Mouse (Mus musculus): ENCODE measurements at regions not wholly inside any gene's neighbourhood (a gene's known extent, or its start where the extent isn't known, plus 50 kb on each side); places are given as distances from the start of the nearest gene placed in this dataset.

DNA sequence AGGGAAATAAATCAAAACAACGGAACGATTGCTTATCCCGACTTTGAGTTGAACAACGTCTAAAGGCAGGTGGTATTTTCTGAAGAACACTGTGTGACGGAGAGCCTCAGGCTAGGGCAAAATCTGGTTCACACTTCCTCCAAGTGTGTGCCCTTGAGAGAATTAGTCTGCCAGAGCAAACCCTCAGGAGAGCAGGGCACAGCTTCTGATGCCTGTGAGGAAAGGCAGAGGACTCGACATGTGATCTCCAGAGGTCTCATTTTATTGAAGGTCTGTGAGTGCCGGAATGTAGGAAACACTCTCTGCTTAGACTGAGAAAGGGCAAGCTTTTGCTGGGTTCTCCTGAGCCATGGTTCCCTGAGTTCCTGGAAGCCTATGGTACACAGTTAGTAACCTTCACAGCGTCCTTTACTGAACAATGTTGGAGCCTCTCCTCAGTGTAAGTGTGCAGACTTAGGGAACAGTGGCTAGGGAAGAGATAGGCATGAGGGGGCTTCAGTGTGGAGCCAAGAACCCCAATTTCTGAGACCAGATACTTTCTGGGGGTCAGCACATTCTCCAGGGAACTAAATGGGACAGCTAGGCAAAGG is 77.1 kb downstream of the Cd24a start:
- H3K9ac ChIP-seq (replicated peaks; ENCODE audit: low read depth, low read length): no peak overlapping the region
- no peak overlapping the region for H3K27ac ChIP-seq (ENCODE audit: low read length)

DNA sequence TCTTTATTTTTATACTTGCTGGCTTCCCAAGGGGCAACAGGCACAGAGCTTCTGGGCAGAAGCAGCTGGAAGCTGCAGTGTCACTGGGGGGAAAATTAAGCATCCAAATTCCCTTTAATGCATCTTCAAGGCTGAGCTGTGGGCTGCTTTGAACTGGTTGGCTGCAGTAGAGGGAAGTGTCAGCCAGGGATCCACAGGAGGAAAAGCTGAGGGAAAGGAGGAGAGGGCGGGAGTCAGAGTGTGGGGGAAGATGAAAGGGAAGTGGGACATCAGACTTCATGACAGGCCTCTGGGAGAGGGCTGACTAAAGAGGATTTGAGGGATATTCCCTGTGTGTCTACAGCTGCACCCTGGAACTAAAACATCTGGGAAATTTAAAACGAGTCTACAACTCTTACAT is 77.6 kb downstream of the Cd24a start:
- WGBS: 68% methylated on average over 2 of the region's 2 CpGs
- Histone ChIP-seq H3K9ac (replicated peaks; ENCODE audit: low read depth, low read length) (no peak overlapping the region), H3K36me3 (ENCODE audit: control insufficient read depth, insufficient read depth) (no peaks in the 10 kb centered on the region), H3K27me3 (replicated peaks; ENCODE audit: control insufficient read depth, insufficient read depth, low read length) (no peaks in the 10 kb centered on the region), H3K4me3 (replicated peaks; ENCODE audit: low read length) (no peak overlapping the region), H3K27ac (ENCODE audit: low read length) (no peak overlapping the region), H3K9me3 (ENCODE audit: control insufficient read depth, low read length) (no peaks in the 10 kb centered on the region), H3K4me2 (ENCODE audit: low read length) (no peak overlapping the region), H3K4me1 (replicated peaks; ENCODE audit: control insufficient read depth, insufficient read depth, low read length) (no peaks in the 10 kb centered on the region)
- no peak for ATAC-seq

More for the DNA sequence above, 77.1 kb downstream of the Cd24a start:
- Histone ChIP-seq H3K36me3 (ENCODE audit: control insufficient read depth, insufficient read depth) (no peaks in the 10 kb centered on the region), H3K4me1 (replicated peaks; ENCODE audit: control insufficient read depth, insufficient read depth, low read length) (no peaks in the 10 kb centered on the region), H3K4me3 (replicated peaks; ENCODE audit: low read length) (no peak overlapping the region), H3K27me3 (replicated peaks; ENCODE audit: control insufficient read depth, insufficient read depth, low read length) (no peaks in the 10 kb centered on the region), H3K9me3 (ENCODE audit: control insufficient read depth, low read length) (no peaks in the 10 kb centered on the region), H3K4me2 (ENCODE audit: low read length) (no peak overlapping the region)
- ATAC-seq: no peak
- 79% methylated on average over 8 of the region's 8 CpGs for WGBS

GRCm38 (mm10) chr10:43656207-43656606 is 78.1 kb downstream of the Cd24a start:
- Histone ChIP-seq H3K27ac (ENCODE audit: low read length) (no peak overlapping the region), H3K4me3 (replicated peaks; ENCODE audit: low read length) (no peak overlapping the region), H3K4me2 (ENCODE audit: low read length) (no peak overlapping the region), H3K4me1 (replicated peaks; ENCODE audit: control insufficient read depth, insufficient read depth, low read length) (no peaks in the 10 kb centered on the region), H3K9ac (replicated peaks; ENCODE audit: low read depth, low read length) (no peak overlapping the region), H3K27me3 (replicated peaks; ENCODE audit: control insufficient read depth, insufficient read depth, low read length) (no peaks in the 10 kb centered on the region), H3K9me3 (ENCODE audit: control insufficient read depth, low read length) (no peaks in the 10 kb centered on the region), H3K36me3 (ENCODE audit: control insufficient read depth, insufficient read depth) (no peaks in the 10 kb centered on the region)
- no peak for ATAC-seq
- WGBS: 91% methylated on average over 2 of the region's 2 CpGs

- ATAC-seq: no peak
- H3K27ac ChIP-seq (ENCODE audit: low read length): no peak overlapping the region
- H3K36me3 ChIP-seq (ENCODE audit: control insufficient read depth, insufficient read depth): no peaks in the 10 kb centered on the region
- 88% methylated on average over 8 of the region's 8 CpGs for WGBS
- no peaks in the 10 kb centered on the region for H3K27me3 ChIP-seq (replicated peaks; ENCODE audit: control insufficient read depth, insufficient read depth, low read length)
- H3K4me1 ChIP-seq (replicated peaks; ENCODE audit: control insufficient read depth, insufficient read depth, low read length): no peaks in the 10 kb centered on the region
- no peak overlapping the region for H3K4me2 ChIP-seq (ENCODE audit: low read length)
- H3K9me3 ChIP-seq (ENCODE audit: control insufficient read depth, low read length): no peaks in the 10 kb centered on the region
- no peak overlapping the region for H3K4me3 ChIP-seq (replicated peaks; ENCODE audit: low read length)
- H3K9ac ChIP-seq (replicated peaks; ENCODE audit: low read depth, low read length): no peak overlapping the region
These were observed 79.6 kb downstream of the Cd24a start for GRCm38 (mm10) chr10:43657501-43658225.

DNA sequence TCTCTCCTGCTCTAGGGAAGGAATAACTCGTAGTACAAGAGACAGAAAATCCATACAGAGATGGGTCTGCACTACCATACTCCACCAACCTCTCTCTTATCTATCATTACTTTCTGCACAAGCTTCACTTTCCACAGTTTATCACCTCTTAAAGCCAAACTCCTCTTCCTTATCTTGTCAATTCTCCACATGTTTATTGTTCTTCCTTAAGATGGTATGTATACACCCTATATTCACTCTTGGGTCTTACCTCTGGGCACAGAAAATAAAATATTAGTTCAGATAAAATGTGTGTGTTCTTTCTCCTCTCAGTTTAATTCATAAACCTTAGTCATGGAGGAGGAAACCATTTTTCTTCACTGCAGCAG is 80.1 kb downstream of the Cd24a start:
- no peaks in the 10 kb centered on the region for H3K9me3 ChIP-seq (ENCODE audit: control insufficient read depth, low read length)
- ATAC-seq: no peak

GRCm38 (mm10) chr10:43664844-43665243 is 86.8 kb downstream of the Cd24a start:
- H3K4me1 ChIP-seq (replicated peaks; ENCODE audit: control insufficient read depth, insufficient read depth, low read length): no peaks in the 10 kb centered on the region
- no peaks in the 10 kb centered on the region for H3K36me3 ChIP-seq (ENCODE audit: control insufficient read depth, insufficient read depth)
- no peaks in the 10 kb centered on the region for H3K27me3 ChIP-seq (replicated peaks; ENCODE audit: control insufficient read depth, insufficient read depth, low read length)
- no peak overlapping the region for H3K4me2 ChIP-seq (ENCODE audit: low read length)
- no peak for ATAC-seq
- no peak overlapping the region for H3K4me3 ChIP-seq (replicated peaks; ENCODE audit: low read length)
- H3K27ac ChIP-seq (ENCODE audit: low read length): no peak overlapping the region
- H3K9ac ChIP-seq (replicated peaks; ENCODE audit: low read depth, low read length): no peak overlapping the region
- WGBS: 89% methylated on average over 4 of the region's 4 CpGs
- no peaks in the 10 kb centered on the region for H3K9me3 ChIP-seq (ENCODE audit: control insufficient read depth, low read length)

More for the DNA sequence above, 80.1 kb downstream of the Cd24a start:
- H3K27ac ChIP-seq (ENCODE audit: low read length): no peak overlapping the region
- H3K27me3 ChIP-seq (replicated peaks; ENCODE audit: control insufficient read depth, insufficient read depth, low read length): no peaks in the 10 kb centered on the region
- H3K4me3 ChIP-seq (replicated peaks; ENCODE audit: low read length): no peak overlapping the region
- WGBS: 78% methylated on average over 1 of the region's 1 CpGs
- no peak overlapping the region for H3K9ac ChIP-seq (replicated peaks; ENCODE audit: low read depth, low read length)
- H3K36me3 ChIP-seq (ENCODE audit: control insufficient read depth, insufficient read depth): no peaks in the 10 kb centered on the region
- H3K4me2 ChIP-seq (ENCODE audit: low read length): no peak overlapping the region
- no peaks in the 10 kb centered on the region for H3K4me1 ChIP-seq (replicated peaks; ENCODE audit: control insufficient read depth, insufficient read depth, low read length)

DNA sequence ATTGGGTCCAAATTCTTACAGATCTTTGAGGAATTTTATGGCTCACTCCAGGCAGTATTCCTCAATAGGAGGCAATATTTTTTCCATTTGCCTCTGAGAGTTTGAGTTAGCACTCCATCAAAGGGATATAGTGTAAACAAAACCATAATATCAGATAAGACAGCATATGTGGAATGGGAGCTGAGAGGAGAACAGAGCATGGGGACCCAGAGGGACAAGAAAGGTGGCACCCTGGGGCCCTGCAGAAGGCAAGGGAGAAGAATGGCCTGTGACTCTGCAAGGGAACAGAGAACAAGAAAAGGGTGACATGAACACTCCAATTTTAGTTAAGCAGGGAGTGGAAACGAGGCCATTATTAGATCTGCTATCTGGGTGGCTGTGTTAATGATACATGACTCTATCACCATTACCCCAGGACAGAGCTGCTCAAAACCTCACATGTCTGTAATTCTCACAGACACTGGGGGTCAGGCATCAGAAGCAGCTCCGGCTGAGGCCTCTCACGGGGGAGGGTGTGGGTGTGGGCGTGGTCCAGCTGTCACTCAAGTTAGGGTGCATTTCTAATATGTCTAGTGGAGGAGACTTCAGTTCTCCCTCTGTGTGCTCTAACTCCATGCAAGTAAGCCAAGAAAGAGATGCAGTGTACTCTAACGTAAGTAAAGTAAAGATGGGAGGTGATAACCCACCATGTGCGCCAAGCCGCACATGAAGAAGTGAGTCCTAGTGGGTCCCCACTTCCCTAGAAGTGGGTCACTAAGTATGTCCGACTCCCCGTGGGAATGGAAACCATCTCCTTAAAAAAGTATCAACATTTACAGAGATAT is 88.4 kb downstream of the Cd24a start:
- 75% methylated on average over 9 of the region's 9 CpGs for WGBS
- no peaks in the 10 kb centered on the region for H3K9me3 ChIP-seq (ENCODE audit: control insufficient read depth, low read length)

DNA sequence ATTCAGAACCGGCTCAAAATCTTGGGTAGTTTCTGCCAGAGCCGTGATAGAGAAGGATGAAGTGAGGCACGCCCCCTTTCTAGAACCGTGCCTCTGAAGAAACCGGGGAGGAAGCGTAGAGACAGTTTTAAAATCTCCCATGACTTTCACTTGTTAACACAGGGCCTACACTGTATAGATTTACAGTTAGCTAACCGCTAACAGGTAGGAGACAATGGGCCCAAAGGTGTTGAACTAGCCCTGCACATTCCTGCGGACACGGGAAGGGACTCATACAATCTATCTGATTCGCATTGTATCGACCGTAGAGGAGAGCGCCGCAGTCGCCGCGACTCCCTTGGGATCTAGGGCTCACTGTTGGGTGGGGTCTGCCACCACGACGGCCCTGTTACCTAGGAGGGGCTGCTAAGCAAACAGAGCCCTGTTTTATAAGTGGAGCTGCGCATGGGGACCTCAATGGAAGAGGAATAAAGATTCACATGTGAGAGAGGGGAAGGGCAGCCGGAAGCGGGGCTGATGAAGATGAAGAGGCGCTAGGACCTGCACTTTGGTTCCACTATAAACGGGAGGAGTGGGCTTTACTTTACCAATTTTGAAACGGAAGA is 89.1 kb downstream of the Cd24a start:
- Histone ChIP-seq H3K9ac (replicated peaks; ENCODE audit: low read depth, low read length) (no peak overlapping the region), H3K27me3 (replicated peaks; ENCODE audit: control insufficient read depth, insufficient read depth, low read length) (no peaks in the 10 kb centered on the region), H3K36me3 (ENCODE audit: control insufficient read depth, insufficient read depth) (no peaks in the 10 kb centered on the region), H3K27ac (ENCODE audit: low read length) (no peak overlapping the region), H3K9me3 (ENCODE audit: control insufficient read depth, low read length) (no peaks in the 10 kb centered on the region), H3K4me2 (ENCODE audit: low read length) (no peak overlapping the region), H3K4me1 (replicated peaks; ENCODE audit: control insufficient read depth, insufficient read depth, low read length) (no peaks in the 10 kb centered on the region), H3K4me3 (replicated peaks; ENCODE audit: low read length) (no peak overlapping the region)
- ATAC-seq: no peak
- 62% methylated on average over 25 of the region's 25 CpGs for WGBS

More for the DNA sequence above, 88.4 kb downstream of the Cd24a start:
- H3K27ac ChIP-seq (ENCODE audit: low read length): no peak overlapping the region
- no peaks in the 10 kb centered on the region for H3K27me3 ChIP-seq (replicated peaks; ENCODE audit: control insufficient read depth, insufficient read depth, low read length)
- no peak overlapping the region for H3K9ac ChIP-seq (replicated peaks; ENCODE audit: low read depth, low read length)
- ATAC-seq: no peak
- H3K4me1 ChIP-seq (replicated peaks; ENCODE audit: control insufficient read depth, insufficient read depth, low read length): no peaks in the 10 kb centered on the region
- no peak overlapping the region for H3K4me2 ChIP-seq (ENCODE audit: low read length)
- no peaks in the 10 kb centered on the region for H3K36me3 ChIP-seq (ENCODE audit: control insufficient read depth, insufficient read depth)
- no peak overlapping the region for H3K4me3 ChIP-seq (replicated peaks; ENCODE audit: low read length)

DNA sequence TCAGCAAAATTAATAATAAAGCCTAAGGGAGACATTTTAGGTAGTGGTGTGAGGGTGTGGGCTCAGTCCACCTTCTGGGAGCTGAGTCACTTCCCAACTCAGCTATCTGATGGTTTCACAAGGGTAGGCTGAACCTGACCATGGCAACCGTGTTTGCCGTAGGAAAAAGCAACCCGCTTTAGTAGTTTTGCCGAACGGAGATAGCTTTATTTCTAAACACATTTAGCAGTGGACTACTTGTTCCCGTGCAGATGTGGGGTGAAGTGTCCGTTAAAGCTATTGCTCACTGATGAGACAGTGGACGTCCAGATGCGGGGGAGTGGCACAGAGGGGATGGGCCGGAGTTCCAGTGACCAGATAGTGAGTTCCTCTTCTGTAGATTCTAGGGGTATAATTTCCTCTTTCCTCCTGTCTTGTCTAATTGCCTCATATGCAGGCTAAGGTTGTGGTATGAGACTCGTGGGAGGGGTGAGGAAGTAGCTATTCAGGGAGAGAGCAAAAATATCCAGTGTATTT is 89.7 kb downstream of the Cd24a start:
- H3K4me2 ChIP-seq (ENCODE audit: low read length): no peak overlapping the region
- H3K9ac ChIP-seq (replicated peaks; ENCODE audit: low read depth, low read length): no peak overlapping the region
- H3K27ac ChIP-seq (ENCODE audit: low read length): no peak overlapping the region
- no peak overlapping the region for H3K4me3 ChIP-seq (replicated peaks; ENCODE audit: low read length)
- no peaks in the 10 kb centered on the region for H3K27me3 ChIP-seq (replicated peaks; ENCODE audit: control insufficient read depth, insufficient read depth, low read length)
- H3K4me1 ChIP-seq (replicated peaks; ENCODE audit: control insufficient read depth, insufficient read depth, low read length): no peaks in the 10 kb centered on the region
- H3K36me3 ChIP-seq (ENCODE audit: control insufficient read depth, insufficient read depth): no peaks in the 10 kb centered on the region
- no peaks in the 10 kb centered on the region for H3K9me3 ChIP-seq (ENCODE audit: control insufficient read depth, low read length)
- ATAC-seq: no peak
- WGBS: 84% methylated on average over 11 of the region's 11 CpGs
